Mouse (Mus musculus) neural tube, embryonic 13.5 days (tissue): ENCODE results near the gene Echdc3. TPM values are rescaled to one million over a fixed set of nuclear protein-coding genes. Genes with fewer than 3 reads are reported as not detected.

Source experiments
- ATAC-seq: fragments of 200-750 bp; cut with Nextera tagmentation; 2 replicates; pipeline ENCODE4 v1.8.0; 2017; ENCODE audit warnings: low read depth, mild to moderate bottlenecking, moderate TSS enrichment, moderate library complexity
- H3K27ac ChIP-seq: fragments of 300-500 bp; sonication (generic); replicated peaks from 2 replicates; pipeline ENCODE4 v1.5.1; 2015; ENCODE audit warnings: moderate library complexity, mild to moderate bottlenecking, inconsistent platforms
- H3K27me3 ChIP-seq: fragments of 300-500 bp; sonication (generic); 2 replicates; pipeline ENCODE4 v1.6.1; 2015; ENCODE audit warnings: mild to moderate bottlenecking, inconsistent platforms
- H3K36me3 ChIP-seq: fragments of 300-500 bp; sonication (generic); 2 replicates; pipeline ENCODE4 v1.6.1; 2015; ENCODE audit warnings: mild to moderate bottlenecking, inconsistent platforms
- H3K4me1 ChIP-seq: fragments of 300-500 bp; sonication (generic); replicated peaks from 2 replicates; pipeline ENCODE4 v1.6.1; 2015; ENCODE audit warnings: inconsistent platforms
- H3K4me2 ChIP-seq: fragments of 300-500 bp; sonication (generic); 2 replicates; pipeline ENCODE4 v1.6.1; 2015; ENCODE audit warnings: inconsistent platforms, mild to moderate bottlenecking, moderate library complexity
- H3K4me3 ChIP-seq: fragments of 300-500 bp; sonication (generic); 2 replicates; pipeline ENCODE4 v1.5.1; 2015; ENCODE audit warnings: mild to moderate bottlenecking, inconsistent platforms
- H3K9ac ChIP-seq: fragments of 300-500 bp; sonication (generic); 2 replicates; pipeline ENCODE4 v1.6.1; 2015; ENCODE audit warnings: moderate library complexity, mild to moderate bottlenecking, inconsistent platforms
- H3K9me3 ChIP-seq: fragments of 300-500 bp; sonication (generic); 2 replicates; pipeline ENCODE4 v1.6.1; 2016; ENCODE audit warnings: inconsistent platforms
- WGBS: fragments of 180-500 bp; shearing (Covaris S2); methylation state at CpG from one replicate; pipeline ENCODE4 v1.1.7; 2015; 5-methylcytosine and 5-hydroxymethylcytosine counted together
- polyA plus RNA-seq: library from polyadenylated mRNA; unstranded; fragments of >200 nt; fragmentation: Nextera tagmentation; extraction: Ambion mirVana; gene quantifications from 2 replicates; pipeline ENCODE4 v1.2.1, GENCODE M21; 2015

Echdc3 gene
- polyA plus RNA-seq, 1 experiment from 2014 or later, result 1.9 TPM

DNA sequence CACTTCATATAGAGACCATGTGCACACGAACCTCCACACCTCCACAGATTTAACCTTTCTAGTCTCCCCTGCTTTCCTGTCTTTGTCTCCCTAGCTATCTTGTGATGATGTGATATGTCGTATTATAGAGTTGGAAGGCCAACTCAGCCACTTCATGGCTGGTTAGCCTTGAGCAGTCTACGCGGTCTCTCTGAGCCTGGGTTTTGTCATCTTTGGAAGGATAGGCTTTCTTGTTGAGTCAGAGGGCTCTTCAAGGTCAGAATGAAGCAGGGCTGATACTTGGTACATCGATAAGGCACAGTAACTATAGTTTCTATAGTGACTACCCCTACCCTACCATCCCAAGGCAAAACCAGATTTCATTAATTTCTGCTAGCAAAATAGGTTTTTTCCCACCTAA is 28.6 kb upstream of the Echdc3 start:
- Histone ChIP-seq H3K36me3 (no peaks in the 10 kb centered on the region), H3K4me1 (no peaks in the 10 kb centered on the region; the same call in 1 of the 2 replicates), H3K9me3 (peaks cover 7% of the 10 kb centered on the region; the same call in 1 of the 2 replicates), H3K4me2 (no peak overlapping the region), H3K4me3 (no peak overlapping the region), H3K27me3 (no peaks in the 10 kb centered on the region), H3K27ac (no peak overlapping the region), H3K9ac (no peak overlapping the region)
- no peak for ATAC-seq
- 91% methylated on average over 5 of the region's 5 CpGs for WGBS

DNA sequence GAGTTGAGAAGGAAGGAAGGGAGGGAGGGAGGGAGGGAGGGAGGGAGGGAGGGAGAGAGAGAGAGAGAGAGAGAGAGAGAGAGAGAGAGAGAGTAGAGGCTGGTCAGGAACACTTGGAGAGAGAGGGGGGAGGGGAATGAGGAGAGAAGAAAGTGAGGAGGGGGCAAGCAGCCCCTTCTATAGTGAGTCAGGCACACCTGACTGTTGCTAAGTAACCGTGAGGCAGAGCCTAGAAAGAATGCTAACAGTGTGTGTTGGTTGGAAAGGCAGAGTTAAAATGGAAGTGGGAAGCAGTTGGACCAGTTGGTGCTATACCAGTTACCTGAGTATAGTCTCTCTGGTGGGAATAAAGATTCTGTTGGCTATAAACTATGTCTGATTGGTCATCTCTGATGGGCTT is 27.2 kb upstream of the Echdc3 start:
- no peak overlapping the region for H3K4me3 ChIP-seq
- H3K9ac ChIP-seq, result no peak overlapping the region
- H3K4me2 ChIP-seq, result no peak overlapping the region
- 0 out of 2 replicates have a peak, but pooled peaks cover 2% of the 10 kb centered on the region for H3K9me3 ChIP-seq
- WGBS, result 58% methylated on average over 1 of the region's 1 CpGs
- no peaks in the 10 kb centered on the region for H3K36me3 ChIP-seq
- ATAC-seq, result no peak; the same call in 1 of the 2 replicates
- no peak overlapping the region for H3K27ac ChIP-seq
- H3K27me3 ChIP-seq, result no peaks in the 10 kb centered on the region
- peaks cover 1% of the 10 kb centered on the region for H3K4me1 ChIP-seq

GRCm38 (mm10) chr2:6239333-6239732 is 26.5 kb upstream of the Echdc3 start:
- H3K36me3 ChIP-seq, result no peaks in the 10 kb centered on the region
- H3K27me3 ChIP-seq, result no peaks in the 10 kb centered on the region
- no peak overlapping the region for H3K9ac ChIP-seq
- 73% methylated on average over 4 of the region's 4 CpGs for WGBS
- H3K27ac ChIP-seq, result no peak overlapping the region
- H3K4me2 ChIP-seq, result no peak overlapping the region
- no peak; the same call in 1 of the 2 replicates for ATAC-seq
- peaks cover 4% of the 10 kb centered on the region for H3K4me1 ChIP-seq
- H3K4me3 ChIP-seq, result no peak overlapping the region
- H3K9me3 ChIP-seq, result 0 out of 2 replicates have a peak, but pooled peaks cover 2% of the 10 kb centered on the region

DNA sequence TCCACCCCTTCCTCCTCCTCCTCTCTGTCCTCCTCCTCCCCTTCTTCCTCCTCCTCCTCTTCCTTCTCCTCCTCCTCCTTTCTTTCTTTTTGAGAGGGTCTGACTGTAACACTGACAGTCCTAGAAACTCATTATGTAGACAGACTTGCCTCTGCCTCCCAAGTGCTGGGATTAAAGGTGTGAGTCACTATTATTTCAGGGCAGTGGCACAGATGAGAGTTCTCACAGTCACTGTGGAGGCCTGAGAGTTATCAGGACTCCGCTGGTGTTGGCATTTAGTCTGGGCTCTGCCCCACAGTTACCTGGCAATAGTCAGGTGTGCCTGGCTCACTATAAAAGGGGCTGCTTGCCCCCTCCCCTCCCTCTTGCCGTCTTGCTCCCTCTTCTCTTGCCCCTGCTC is 25.8 kb upstream of the Echdc3 start:
- H3K9ac ChIP-seq, result no peak overlapping the region
- H3K4me3 ChIP-seq, result no peak overlapping the region
- no peak for ATAC-seq
- H3K4me2 ChIP-seq, result no peak overlapping the region
- peaks cover 4% of the 10 kb centered on the region for H3K4me1 ChIP-seq
- H3K36me3 ChIP-seq, result no peaks in the 10 kb centered on the region
- 0 out of 2 replicates have a peak, but pooled peaks cover 2% of the 10 kb centered on the region for H3K9me3 ChIP-seq
- H3K27ac ChIP-seq, result no peak overlapping the region
- 60% methylated on average over 2 of the region's 2 CpGs for WGBS
- H3K27me3 ChIP-seq, result no peaks in the 10 kb centered on the region

DNA sequence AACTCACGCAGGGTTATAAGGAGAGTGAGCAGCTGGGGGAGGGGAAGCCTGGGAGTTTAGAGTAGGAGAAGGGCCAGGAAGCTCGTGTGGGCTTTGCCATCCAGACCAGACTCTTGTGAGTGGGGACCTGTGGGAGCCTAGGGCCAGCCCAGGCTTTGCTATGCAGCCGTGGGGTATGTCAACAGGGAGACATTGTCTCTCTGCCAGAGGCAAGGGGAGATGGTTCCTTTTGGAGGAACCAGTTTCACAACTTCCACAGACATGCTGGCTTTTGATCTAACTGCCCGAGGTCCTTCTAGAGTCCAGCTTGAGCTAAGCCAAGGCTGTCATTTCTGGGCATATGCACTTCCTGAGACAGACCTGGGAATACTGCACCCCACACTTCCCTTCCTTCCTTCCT is 25.4 kb upstream of the Echdc3 start:
- peaks cover 4% of the 10 kb centered on the region for H3K4me1 ChIP-seq
- 0 out of 2 replicates have a peak, but pooled peaks cover 2% of the 10 kb centered on the region for H3K9me3 ChIP-seq
- no peaks in the 10 kb centered on the region for H3K36me3 ChIP-seq
- no peak overlapping the region for H3K27ac ChIP-seq
- no peak overlapping the region for H3K4me3 ChIP-seq
- no peak overlapping the region for H3K4me2 ChIP-seq
- ATAC-seq, result no peak
- no peak overlapping the region for H3K9ac ChIP-seq
- WGBS, result 58% methylated on average over 4 of the region's 4 CpGs
- H3K27me3 ChIP-seq, result no peaks in the 10 kb centered on the region

GRCm38 (mm10) chr2:6233353-6233752 is 20.5 kb upstream of the Echdc3 start:
- Histone ChIP-seq H3K4me1 (peaks cover 4% of the 10 kb centered on the region), H3K9me3 (0 out of 2 replicates have a peak, but pooled peaks cover 2% of the 10 kb centered on the region), H3K27ac (no peak overlapping the region), H3K9ac (no peak overlapping the region), H3K27me3 (no peaks in the 10 kb centered on the region), H3K4me3 (no peak overlapping the region), H3K36me3 (no peaks in the 10 kb centered on the region), H3K4me2 (no peak overlapping the region)
- 67% methylated on average over 6 of the region's 6 CpGs for WGBS
- no peak for ATAC-seq

- Histone ChIP-seq H3K9ac (no peak overlapping the region), H3K4me2 (no peak overlapping the region), H3K9me3 (0 out of 2 replicates have a peak, but pooled peaks cover 2% of the 10 kb centered on the region), H3K4me1 (peaks cover 4% of the 10 kb centered on the region), H3K27ac (no peak overlapping the region), H3K36me3 (no peaks in the 10 kb centered on the region), H3K27me3 (no peaks in the 10 kb centered on the region), H3K4me3 (no peak overlapping the region)
- no peak for ATAC-seq
- WGBS, result 84% methylated on average over 7 of the region's 7 CpGs
Measured at GRCm38 (mm10) chr2:6232755-6233154, 19.9 kb upstream of the Echdc3 start.

DNA sequence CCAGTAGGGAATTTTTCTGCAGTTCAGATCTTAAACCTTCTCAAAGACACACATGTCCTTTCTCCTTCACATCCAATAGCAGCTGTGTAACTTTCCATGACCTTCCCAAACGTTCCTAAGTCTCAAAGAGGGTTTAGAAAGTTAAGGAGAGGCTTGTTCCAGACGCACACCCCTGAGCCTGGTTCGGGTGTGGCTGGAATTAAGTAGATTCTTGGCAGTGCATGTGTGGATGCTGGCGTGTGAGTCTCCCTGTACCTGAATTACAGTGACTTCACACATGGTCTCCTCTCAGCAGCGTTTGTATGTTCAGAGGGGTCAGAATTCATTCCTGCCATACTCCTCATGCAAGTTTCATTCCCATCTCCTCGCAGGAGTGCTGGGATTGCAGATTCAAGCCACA is 18.0 kb upstream of the Echdc3 start:
- H3K4me2 ChIP-seq, result no peak overlapping the region
- no peak for ATAC-seq
- H3K9ac ChIP-seq, result no peak overlapping the region
- no peaks in the 10 kb centered on the region for H3K9me3 ChIP-seq
- H3K27ac ChIP-seq, result no peak overlapping the region
- no peaks in the 10 kb centered on the region for H3K27me3 ChIP-seq
- no peaks in the 10 kb centered on the region for H3K36me3 ChIP-seq
- H3K4me3 ChIP-seq, result no peak overlapping the region
- WGBS, result 80% methylated on average over 6 of the region's 6 CpGs
- peaks cover 4% of the 10 kb centered on the region for H3K4me1 ChIP-seq

- Histone ChIP-seq H3K27ac (no peak overlapping the region), H3K9ac (no peak overlapping the region), H3K4me3 (no peak overlapping the region), H3K36me3 (no peaks in the 10 kb centered on the region), H3K4me1 (no peaks in the 10 kb centered on the region; the same call in 1 of the 2 replicates), H3K4me2 (no peak overlapping the region), H3K27me3 (no peaks in the 10 kb centered on the region), H3K9me3 (no peaks in the 10 kb centered on the region)
- WGBS, result 74% methylated on average over 5 of the region's 5 CpGs
- ATAC-seq, result no peak
Measured at GRCm38 (mm10) chr2:6229597-6230290, 16.9 kb upstream of the Echdc3 start.

- 82% methylated on average over 7 of the region's 7 CpGs for WGBS
- no peak for ATAC-seq
- no peak overlapping the region for H3K27ac ChIP-seq
- no peaks in the 10 kb centered on the region for H3K9me3 ChIP-seq
- no peaks in the 10 kb centered on the region for H3K36me3 ChIP-seq
- H3K4me1 ChIP-seq, result no peaks in the 10 kb centered on the region
- H3K27me3 ChIP-seq, result no peaks in the 10 kb centered on the region
- H3K9ac ChIP-seq, result no peak overlapping the region
- H3K4me2 ChIP-seq, result no peak overlapping the region
- H3K4me3 ChIP-seq, result no peak overlapping the region
Measured at GRCm38 (mm10) chr2:6227059-6227445, 14.2 kb upstream of the Echdc3 start.

DNA sequence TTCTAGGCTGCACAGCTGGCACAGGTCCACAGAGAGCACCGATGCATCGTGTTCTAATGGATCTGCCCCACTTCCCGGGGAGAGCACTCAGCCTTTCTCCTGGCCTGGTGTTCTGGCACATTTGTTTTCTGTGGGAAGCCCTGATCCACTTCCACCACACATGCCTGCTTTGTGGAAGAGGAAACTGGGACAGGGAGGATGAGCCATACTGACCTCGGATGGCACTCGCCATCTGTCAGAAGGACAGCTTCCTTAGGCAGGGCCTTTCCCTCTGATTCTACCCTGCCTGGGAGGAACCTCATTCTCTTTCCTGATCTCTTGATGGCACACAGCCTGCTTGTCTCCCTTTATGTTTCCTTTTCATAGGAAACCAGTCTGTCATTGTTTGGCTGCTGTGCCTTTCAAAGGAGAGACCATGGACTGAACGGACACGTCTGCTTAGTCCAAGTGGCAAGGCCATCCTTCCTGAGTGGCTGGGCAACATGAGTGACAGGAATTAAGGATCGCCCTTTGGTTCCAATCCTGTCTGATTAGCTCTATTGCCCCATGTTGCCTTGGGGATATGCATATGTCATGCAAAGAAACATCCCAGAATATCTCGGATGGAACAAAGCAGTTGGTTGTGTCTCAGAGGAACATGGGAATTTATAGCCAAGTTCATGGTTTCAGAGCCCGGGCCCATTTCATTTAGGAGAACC is 13.7 kb upstream of the Echdc3 start:
- H3K27ac ChIP-seq, result no peak overlapping the region; the same call in 1 of the 2 replicates
- H3K9ac ChIP-seq, result no peak overlapping the region
- H3K4me3 ChIP-seq, result no peak overlapping the region
- H3K27me3 ChIP-seq, result no peaks in the 10 kb centered on the region
- no peak for ATAC-seq
- no peak overlapping the region for H3K4me2 ChIP-seq
- H3K9me3 ChIP-seq, result no peaks in the 10 kb centered on the region
- no peaks in the 10 kb centered on the region for H3K4me1 ChIP-seq
- no peaks in the 10 kb centered on the region for H3K36me3 ChIP-seq
- 69% methylated on average over 10 of the region's 10 CpGs for WGBS

- Histone ChIP-seq H3K27me3 (no peaks in the 10 kb centered on the region), H3K4me1 (no peaks in the 10 kb centered on the region), H3K4me3 (no peak overlapping the region), H3K36me3 (no peaks in the 10 kb centered on the region), H3K4me2 (no peak overlapping the region), H3K9me3 (no peaks in the 10 kb centered on the region), H3K9ac (no peak overlapping the region), H3K27ac (no peak overlapping the region)
- 17% methylated on average over 4 of the region's 4 CpGs for WGBS
- peak; percentile 84 for ATAC-seq
Measured at GRCm38 (mm10) chr2:6220141-6220805, 7.4 kb upstream of the Echdc3 start.
